Mouse (Mus musculus) neural tube, embryonic 14.5 days (tissue): ENCODE measurements around the gene Sec23a. TPM values are rescaled to one million over a fixed set of nuclear protein-coding genes. Genes with fewer than 3 reads are reported as not detected.
"Not testable (repeated sequence)": the region's sequence is repeated elsewhere in the genome, so short reads cannot be mapped to it uniquely, and the experiment has no call there.

Experiments
- ATAC-seq: fragments of 200-750 bp; cut with Nextera tagmentation; 2 replicates; pipeline ENCODE4 v1.8.0; 2017; ENCODE audit warnings: low read depth, mild to moderate bottlenecking, moderate TSS enrichment, moderate library complexity
- H3K27ac ChIP-seq: fragments of 300-500 bp; sonication (generic); 2 replicates; pipeline ENCODE4 v1.5.1; 2014; ENCODE audit warnings: low read depth, mild to moderate bottlenecking, control low read depth, low read length, moderate library complexity, mixed read lengths
- H3K27me3 ChIP-seq: fragments of 300-500 bp; sonication (generic); 2 replicates; pipeline ENCODE4 v1.6.1; 2014; ENCODE audit warnings: low read length; ENCODE audit not compliant: control insufficient read depth, insufficient read depth
- H3K36me3 ChIP-seq: fragments of 300-500 bp; sonication (generic); 2 replicates; pipeline ENCODE4 v1.6.1; 2014; ENCODE audit warnings: low read length, mixed read lengths; ENCODE audit not compliant: control insufficient read depth, insufficient read depth
- H3K4me1 ChIP-seq: fragments of 300-500 bp; sonication (generic); 2 replicates; pipeline ENCODE4 v1.6.1; 2014; ENCODE audit warnings: low read length; ENCODE audit not compliant: control insufficient read depth, insufficient read depth
- H3K4me2 ChIP-seq: fragments of 300-500 bp; sonication (generic); 2 replicates; pipeline ENCODE4 v1.6.1; 2014; ENCODE audit warnings: mild to moderate bottlenecking, low read depth, low read length, control low read depth
- H3K4me3 ChIP-seq: fragments of 300-500 bp; sonication (generic); 2 replicates; pipeline ENCODE4 v1.5.1; 2014; ENCODE audit warnings: low read depth, low read length, control low read depth, mixed read lengths
- H3K9ac ChIP-seq: fragments of 300-500 bp; sonication (generic); replicated peaks from 2 replicates; pipeline ENCODE4 v1.6.1; 2014; ENCODE audit warnings: low read depth, mild to moderate bottlenecking, control low read depth, low read length, mixed read lengths
- H3K9me3 ChIP-seq: fragments of 300-500 bp; sonication (generic); 2 replicates; pipeline ENCODE4 v1.6.1; 2016; ENCODE audit warnings: low read length; ENCODE audit not compliant: control insufficient read depth
- WGBS: fragments of 180-500 bp; shearing (Covaris S2); extraction: QIAGEN DNeasy Blood & Tissue Kit; methylation state at CpG from one replicate; pipeline ENCODE4 v1.1.7; 2014; 5-methylcytosine and 5-hydroxymethylcytosine counted together
- polyA plus RNA-seq: library from polyadenylated mRNA; unstranded; fragments of >200 nt; fragmentation: Nextera tagmentation; extraction: Ambion mirVana; gene quantifications from 2 replicates; pipeline ENCODE4 v1.2.1, GENCODE M21; 2014

Sec23a gene
- 127 and 139 TPM in 2 replicates for polyA plus RNA-seq

GRCm38 (mm10) chr12:59011844-59012709 lies at the start of gene Sec23a:
Sec23a (minus strand) TSS chr12:59012017.
- Histone ChIP-seq H3K4me1 (peaks cover 16% of the 10 kb centered on the region; the same call in 1 of the 2 replicates), H3K9ac (peak within 1 kb of the TSS; percentile 84), H3K27me3 (no peaks in the 10 kb centered on the region), H3K9me3 (no peaks in the 10 kb centered on the region), H3K27ac (peak within 1 kb of the TSS; percentile 88), H3K36me3 (0 out of 2 replicates have a peak, but pooled peaks cover 3% of the 10 kb centered on the region), H3K4me3 (peak within 1 kb of the TSS; percentile 81), H3K4me2 (peak within 1 kb of the TSS; percentile 87)
- peak; percentile 96 for ATAC-seq
- WGBS: under 1% methylated on average over 48 of the region's 48 CpGs

- Histone ChIP-seq H3K4me2 (peak within 1 kb of the TSS; percentile 65), H3K4me3 (peak within 1 kb of the TSS; percentile 69), H3K9me3 (no peaks in the 10 kb centered on the region), H3K27ac (peak within 1 kb of the TSS; percentile 94), H3K4me1 (peaks cover 13% of the 10 kb centered on the region; the same call in 1 of the 2 replicates), H3K9ac (peak within 1 kb of the TSS; percentile 82), H3K36me3 (no peaks in the 10 kb centered on the region), H3K27me3 (no peaks in the 10 kb centered on the region)
- under 1% methylated on average over 49 of the region's 49 CpGs for WGBS
- ATAC-seq: peak; percentile 97
Measured at GRCm38 (mm10) chr12:59060993-59061595, 49.3 kb upstream of the Sec23a start, which contains the start of gene Trappc6b. Trappc6b (minus strand) TSS chr12:59061472.

- 72% methylated on average over 4 of the region's 4 CpGs for WGBS
- Histone ChIP-seq H3K4me1 (peaks cover 13% of the 10 kb centered on the region; the same call in 1 of the 2 replicates), H3K9ac (peak overlapping the region; percentile 82), H3K36me3 (no peaks in the 10 kb centered on the region), H3K4me3 (peak overlapping the region; percentile 69), H3K9me3 (no peaks in the 10 kb centered on the region), H3K27me3 (no peaks in the 10 kb centered on the region), H3K4me2 (peak overlapping the region; percentile 65), H3K27ac (peak overlapping the region; percentile 94; the same call in 1 of the 2 replicates)
- ATAC-seq: no peak
Measured at GRCm38 (mm10) chr12:59060322-59060721, 48.5 kb upstream of the Sec23a start.

GRCm38 (mm10) chr12:59058242-59058641 lies 46.4 kb upstream of the Sec23a start:
- H3K27me3 ChIP-seq, H3K27ac ChIP-seq, ATAC-seq, H3K9me3 ChIP-seq, H3K4me2 ChIP-seq, H3K4me3 ChIP-seq, H3K9ac ChIP-seq, H3K36me3 ChIP-seq: not testable (repeated sequence)
- peaks cover 13% of the 10 kb centered on the region; the same call in 1 of the 2 replicates for H3K4me1 ChIP-seq
- 93% methylated on average over 5 of the region's 5 CpGs for WGBS

GRCm38 (mm10) chr12:59056222-59056621 lies 44.4 kb upstream of the Sec23a start:
- Histone ChIP-seq H3K4me3 (no peak overlapping the region), H3K9me3 (no peaks in the 10 kb centered on the region), H3K9ac (no peak overlapping the region), H3K27me3 (no peaks in the 10 kb centered on the region), H3K27ac (no peak overlapping the region), H3K4me2 (no peak overlapping the region), H3K36me3 (no peaks in the 10 kb centered on the region), H3K4me1 (peaks cover 13% of the 10 kb centered on the region; the same call in 1 of the 2 replicates)
- no peak for ATAC-seq
- WGBS: 97% methylated on average over 11 of the region's 11 CpGs

- no peak overlapping the region for H3K9ac ChIP-seq
- H3K36me3 ChIP-seq: no peaks in the 10 kb centered on the region
- peaks cover 13% of the 10 kb centered on the region; the same call in 1 of the 2 replicates for H3K4me1 ChIP-seq
- H3K27ac ChIP-seq: no peak overlapping the region
- H3K27me3 ChIP-seq: no peaks in the 10 kb centered on the region
- H3K4me2 ChIP-seq: no peak overlapping the region
- 90% methylated on average over 4 of the region's 4 CpGs for WGBS
- H3K9me3 ChIP-seq: no peaks in the 10 kb centered on the region
- no peak overlapping the region for H3K4me3 ChIP-seq
- no peak for ATAC-seq
Measured at GRCm38 (mm10) chr12:59055196-59055850, 43.5 kb upstream of the Sec23a start.

- H3K27ac ChIP-seq: no peak overlapping the region
- no peak overlapping the region for H3K9ac ChIP-seq
- no peaks in the 10 kb centered on the region for H3K36me3 ChIP-seq
- no peaks in the 10 kb centered on the region for H3K9me3 ChIP-seq
- peaks cover 3% of the 10 kb centered on the region; the same call in 1 of the 2 replicates for H3K4me1 ChIP-seq
- no peak overlapping the region for H3K4me3 ChIP-seq
- no peak overlapping the region for H3K4me2 ChIP-seq
- ATAC-seq: no peak
- H3K27me3 ChIP-seq: no peaks in the 10 kb centered on the region
Measured at GRCm38 (mm10) chr12:59053976-59054375, 42.2 kb upstream of the Sec23a start.

GRCm38 (mm10) chr12:59053166-59053565 lies 41.3 kb upstream of the Sec23a start:
- no peaks in the 10 kb centered on the region for H3K9me3 ChIP-seq
- H3K4me1 ChIP-seq: no peaks in the 10 kb centered on the region
- no peak overlapping the region for H3K27ac ChIP-seq
- no peaks in the 10 kb centered on the region for H3K27me3 ChIP-seq
- H3K4me2 ChIP-seq: no peak overlapping the region
- 94% methylated on average over 5 of the region's 5 CpGs for WGBS
- ATAC-seq: no peak
- H3K36me3 ChIP-seq: no peaks in the 10 kb centered on the region
- no peak overlapping the region for H3K4me3 ChIP-seq
- no peak overlapping the region for H3K9ac ChIP-seq
